Mouse (Mus musculus) monocyte, adult 5-6 weeks (primary cell): ENCODE data around the gene Twnk. TPM values are rescaled to one million over a fixed set of nuclear protein-coding genes. Genes with fewer than 3 reads are reported as not detected.

Experiments used
- total RNA-seq: library from RNA; stranded (forward); fragments of 200-1000, 200-491, 200-594 nt; gene quantifications from 3 replicates; pipeline ENCODE4 v1.2.3, GENCODE M21; 2017

Gene Twnk
- total RNA-seq, 1 experiment from 2014 or later, result 8.7 TPM

Other genes starting within 250 kb of the Twnk start
- gene Pax2, start 249.6 kb upstream of the Twnk start, total RNA-seq, result not detected in 3 replicates
- 49.9 to 61.5 TPM (median 58.2 TPM) in 3 replicates for gene Slf2, start 74.5 kb upstream of the Twnk start, total RNA-seq
- 0.29 to 0.39 TPM in 2 of 3 replicates, not detected in the other for gene Sema4g, start 16.6 kb upstream of the Twnk start, total RNA-seq
- 32.9 to 51.9 TPM (median 38.9 TPM) in 3 replicates for gene Mrpl43, start 779 bp downstream of the Twnk start, total RNA-seq
- gene Lzts2, start 8.8 kb downstream of the Twnk start, total RNA-seq, result 1.5 TPM in 1 of 3 replicates, not detected in the others
- not detected in 3 replicates for gene Pdzd7, start 40.1 kb downstream of the Twnk start, total RNA-seq
- gene Sfxn3, start 41.8 kb downstream of the Twnk start, total RNA-seq, result 19.7 to 41.4 TPM (median 22.3 TPM) in 3 replicates
- 1.2 TPM in 1 of 3 replicates, not detected in the others for gene Kazald1, start 69.6 kb downstream of the Twnk start, total RNA-seq
- gene Tlx1, start 145.0 kb downstream of the Twnk start, total RNA-seq, result not detected in 3 replicates
- gene Lbx1, start 230.1 kb downstream of the Twnk start, total RNA-seq, result not detected in 3 replicates